Mouse (Mus musculus) liver, adult 2 months (tissue): ENCODE data around the gene Taf1a.

Experiments used
- CTCF ChIP-seq: fragments of 200-500 bp; IDR thresholded peaks from 2 replicates; pipeline ENCODE4 v1.5.1; 2011; ENCODE audit warnings: low read depth, low read length, control low read depth
- POLR2A ChIP-seq: fragments of 200-500 bp; IDR thresholded peaks from 2 replicates; pipeline ENCODE4 v1.6.1; 2011; ENCODE audit warnings: low read length, control low read depth; ENCODE audit not compliant: insufficient read depth; ENCODE audit errors: extremely low read depth

DNA sequence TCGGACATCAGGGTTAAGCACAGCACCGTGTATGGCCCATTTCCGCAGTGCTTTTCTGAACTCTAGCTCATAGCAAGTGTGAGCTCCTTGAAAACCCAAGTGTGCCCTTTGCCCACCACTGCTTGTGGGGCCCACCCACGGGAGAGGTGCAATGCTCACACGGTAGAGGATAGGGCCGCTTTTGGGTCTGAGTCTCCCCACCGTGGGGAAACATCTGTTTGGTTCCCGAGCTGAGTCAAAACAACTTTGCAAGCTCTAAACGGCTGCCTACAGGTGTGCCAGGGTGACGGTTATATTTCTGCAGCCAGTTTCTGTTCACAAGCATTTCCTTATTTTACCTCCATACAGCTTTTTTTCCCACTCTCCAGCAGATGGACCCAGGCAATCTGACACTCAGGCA, 31.5 kb downstream of the Taf1a start:
- TF ChIP-seq CTCF (no peak), POLR2A (no peak)
